Mouse (Mus musculus) adrenal gland, postnatal 4 days (tissue): ENCODE results near the gene Klhl24. TPM values are rescaled to one million over a fixed set of nuclear protein-coding genes. Genes with fewer than 3 reads are reported as not detected.

Experiments
- DNase-seq, 2 experiments: peaks; one replicate each; pipeline ENCODE4 v3.0.0; 2021 to 2022; ENCODE audit warnings: low spot score in 2 of 2, mixed read lengths in 2 of 2
- total RNA-seq, 2 experiments: library from RNA; stranded (reverse); gene quantifications; 2 replicates each; pipeline ENCODE4 v1.2.3; 2021

Gene Klhl24
- total RNA-seq, 2 experiments from 2014 or later, result 92.6 to 102 TPM

DNA sequence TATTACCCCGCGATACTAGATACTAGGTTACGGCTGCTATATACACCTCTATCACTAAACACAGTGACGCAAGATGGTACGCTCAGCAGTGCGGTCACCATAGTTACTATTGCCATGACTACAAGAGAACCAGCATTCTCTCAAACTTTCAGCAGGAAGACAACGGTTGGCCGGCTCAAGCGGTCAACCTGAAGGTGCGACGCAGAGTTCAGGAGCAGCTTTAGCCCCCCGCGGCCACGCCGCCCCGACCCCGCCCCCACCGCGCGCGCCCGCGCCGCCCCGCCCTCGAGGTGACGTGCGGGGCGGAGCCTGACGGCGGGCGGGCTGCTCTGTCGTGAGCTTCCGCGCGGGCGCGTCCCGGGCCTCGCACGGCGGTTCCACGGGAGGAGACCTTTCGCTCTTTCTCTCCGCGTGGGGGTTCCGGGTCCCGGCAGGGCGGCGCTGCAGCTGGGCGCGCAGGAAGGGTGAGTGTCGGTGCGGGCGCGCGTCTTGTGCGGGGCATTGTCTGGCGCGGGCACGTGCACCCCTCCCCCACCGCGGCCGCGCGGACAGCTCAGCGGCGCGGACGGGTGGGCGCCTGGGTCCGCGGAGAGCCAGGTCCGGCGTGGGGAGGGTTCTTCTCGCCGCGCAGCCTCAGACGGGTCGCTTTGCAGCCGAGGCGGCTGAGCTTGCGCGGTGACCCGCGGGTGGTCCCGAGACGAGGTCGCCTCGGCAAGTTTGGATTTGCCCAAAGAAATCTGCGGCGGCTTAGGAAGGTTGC lies 43.6 kb downstream of the Klhl24 start, which contains the start of gene Yeats2:
Yeats2 (plus strand) TSS at position 292 of the 760 bp plus-strand sequence.
- peak; percentile 56 to 71 for DNase-seq

DNA sequence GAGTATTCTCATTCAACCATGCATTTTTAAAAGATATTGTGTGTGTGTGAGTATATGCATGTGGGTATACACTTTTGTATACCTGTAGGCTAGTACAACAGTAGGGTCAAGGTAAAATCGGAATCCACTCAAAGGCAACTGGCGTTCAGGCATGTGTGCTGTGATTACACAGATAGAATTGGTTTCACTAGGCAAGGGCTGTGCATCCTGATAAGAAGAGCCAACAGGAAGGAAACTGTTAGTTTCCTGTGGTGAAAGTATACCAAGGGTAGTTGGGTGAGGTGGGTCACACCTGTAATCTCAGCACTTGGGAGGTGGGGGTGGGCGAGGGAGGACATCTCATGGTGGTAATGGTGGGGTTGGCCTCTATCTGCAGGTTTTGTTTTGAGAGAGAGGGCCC lies 47.2 kb downstream of the Klhl24 start:
- no peak for DNase-seq

DNA sequence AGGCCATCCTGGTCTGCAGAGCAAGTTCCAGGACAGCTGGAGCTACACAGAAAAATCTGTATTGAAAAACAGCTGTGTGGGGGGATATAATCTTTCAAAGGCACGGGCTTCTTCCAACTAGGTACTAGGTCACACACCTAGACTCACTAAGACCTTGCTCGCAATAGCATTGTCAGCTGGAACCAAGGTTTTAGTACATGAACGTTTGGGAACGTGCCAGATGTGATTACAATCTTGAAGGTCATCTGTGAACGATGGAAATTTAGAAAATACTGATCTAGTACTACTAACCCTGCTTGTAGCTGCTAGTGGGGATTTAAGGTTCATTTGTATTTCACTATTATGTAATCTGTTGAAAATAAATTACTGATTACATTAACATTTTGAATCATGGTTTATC lies 54.6 kb downstream of the Klhl24 start:
- no peak for DNase-seq

DNA sequence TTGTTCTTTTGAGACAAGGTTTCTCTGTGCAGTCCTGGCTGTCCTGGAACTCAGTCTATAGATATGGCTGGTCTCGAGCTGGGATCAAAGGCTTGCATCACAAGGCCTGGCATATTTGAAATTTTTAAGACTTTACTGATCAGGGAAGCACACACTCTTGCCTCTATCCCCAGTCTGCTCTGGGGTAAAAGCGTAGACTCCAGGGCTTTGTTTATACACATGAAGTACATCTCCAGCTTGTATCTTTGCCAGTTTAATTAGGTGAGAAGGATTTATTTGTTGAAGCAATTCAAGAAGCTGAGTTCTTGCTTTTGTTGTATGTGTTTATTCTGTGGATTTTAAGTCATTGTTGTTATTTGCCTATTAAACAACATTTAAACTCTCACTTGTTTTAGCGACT lies 56.4 kb downstream of the Klhl24 start:
- no peak for DNase-seq

DNA sequence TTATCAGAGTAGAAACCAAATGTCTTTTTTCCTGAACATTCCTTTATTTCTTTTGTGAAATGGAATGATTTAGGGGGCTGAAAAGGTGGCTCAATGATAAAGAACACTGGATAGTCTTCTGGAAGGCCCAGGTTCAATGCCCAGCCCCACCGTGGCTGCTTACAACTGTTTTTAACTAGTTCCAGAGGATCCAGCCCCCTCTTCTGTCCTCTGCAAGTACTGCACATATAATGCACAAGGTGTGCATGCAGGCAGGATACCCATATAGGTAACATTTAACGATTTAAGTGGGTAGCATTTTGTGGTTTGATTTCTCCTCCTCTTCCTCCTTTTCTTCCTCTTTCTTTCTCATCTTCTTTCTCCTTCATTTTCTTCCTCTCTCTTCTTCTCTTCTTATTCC lies 62.8 kb downstream of the Klhl24 start:
- no peak for DNase-seq

DNA sequence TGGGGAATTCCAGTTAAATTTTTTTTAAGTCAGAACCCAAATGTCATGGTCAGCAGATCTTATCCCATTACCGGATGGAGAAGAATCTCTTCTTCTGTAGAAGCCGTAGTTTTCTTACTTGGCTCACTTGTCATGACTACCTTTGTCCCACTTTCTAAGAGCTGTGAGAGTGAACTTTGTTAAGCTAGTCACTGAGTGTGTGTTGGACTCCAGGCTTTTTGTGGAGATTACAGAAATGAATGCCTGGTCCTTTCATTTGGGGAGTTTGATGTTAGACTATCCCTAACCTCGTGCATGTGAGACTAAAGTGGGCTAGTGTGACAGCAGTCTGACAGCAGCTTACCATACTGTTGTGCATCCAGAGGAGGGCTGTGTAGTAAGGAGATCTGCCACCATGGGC lies 71.7 kb downstream of the Klhl24 start:
- DNase-seq, result no peak

DNA sequence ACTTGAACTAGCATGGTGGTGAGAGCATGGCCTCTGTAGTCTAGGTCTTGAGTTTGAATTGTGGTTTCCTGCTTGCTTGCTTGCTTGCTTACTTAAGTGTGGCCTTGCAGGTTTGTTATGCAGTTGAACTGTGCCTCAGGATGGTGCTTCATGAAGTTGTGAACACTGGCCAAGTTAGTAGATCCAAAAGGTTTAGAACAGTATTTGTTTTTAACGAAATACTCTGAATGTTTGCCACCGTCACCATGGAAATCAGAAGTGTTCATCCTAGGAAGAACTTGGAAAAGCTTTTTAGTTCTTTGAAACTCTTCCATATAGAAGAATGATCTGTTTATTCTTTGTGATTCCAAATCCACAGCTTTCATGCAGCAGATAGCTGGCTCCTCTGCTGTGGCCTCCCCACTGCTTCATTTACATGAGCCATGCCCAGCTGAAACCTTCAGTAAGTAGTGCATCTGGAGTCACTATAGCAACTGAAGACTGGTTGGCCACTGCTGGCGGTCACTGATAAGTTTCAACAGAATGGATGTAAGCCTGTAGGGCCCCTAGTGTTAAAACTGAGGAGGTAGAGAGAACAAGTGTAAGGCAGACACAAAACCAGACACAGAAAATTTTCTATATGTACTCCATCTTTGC lies 72.2 kb downstream of the Klhl24 start:
- DNase-seq, result no peak

Other genes starting within 250 kb of the Klhl24 start
- gene Klhl6, start 114.5 kb upstream of the Klhl24 start, total RNA-seq, result 1 to 10 TPM; 7.9 to 8.5 TPM
- gene Yeats2, start 43.5 kb downstream of the Klhl24 start, total RNA-seq, result 10 to 100 TPM; 55.6 to 66.3 TPM
- 1 to 10 TPM; 5.5 to 6.9 TPM for gene Map6d1, start 143.8 kb downstream of the Klhl24 start, total RNA-seq
- gene Parl, start 204.8 kb downstream of the Klhl24 start, total RNA-seq, result 100 to 1,000 TPM; 136 to 142 TPM
- gene Cyp2ab1, start 227.9 kb downstream of the Klhl24 start, total RNA-seq, result under 1 TPM in 1 of 2 experiments, not detected in 1; 0.17 TPM